Mouse (Mus musculus) midbrain, embryonic 14.5 days (tissue): Measurements from ENCODE around the gene Pim3. TPM values are rescaled to one million over a fixed set of nuclear protein-coding genes. Genes with fewer than 3 reads are reported as not detected.

ENCODE experiments used
- ATAC-seq: fragments of 200-750 bp; cut with Nextera tagmentation; 2 replicates; pipeline ENCODE4 v1.8.0; 2017; ENCODE audit warnings: moderate number of reproducible peaks, moderate library complexity; ENCODE audit not compliant: low FRiP score, low TSS enrichment
- DNase-seq: peaks from one replicate; pipeline ENCODE4 v3.0.0-alpha.2; 2015
- H3K27ac ChIP-seq: fragments of 300-500 bp; sonication (generic); replicated peaks from 2 replicates; pipeline ENCODE4 v1.5.1; 2014; ENCODE audit warnings: mild to moderate bottlenecking, low read depth, low read length, moderate library complexity
- H3K27me3 ChIP-seq: fragments of 300-500 bp; sonication (generic); 2 replicates; pipeline ENCODE4 v1.6.1; 2014; ENCODE audit warnings: low read length, control low read depth, mixed read lengths; ENCODE audit not compliant: control insufficient read depth, insufficient read depth
- H3K36me3 ChIP-seq: fragments of 300-500 bp; sonication (generic); 2 replicates; pipeline ENCODE4 v1.6.1; 2014; ENCODE audit warnings: low read length, control low read depth; ENCODE audit not compliant: control insufficient read depth, insufficient read depth
- H3K4me1 ChIP-seq: fragments of 300-500 bp; sonication (generic); 2 replicates; pipeline ENCODE4 v1.6.1; 2014; ENCODE audit warnings: mild to moderate bottlenecking, antibody characterized with exemption, low read length, control low read depth; ENCODE audit not compliant: control insufficient read depth, insufficient read depth
- H3K4me2 ChIP-seq: fragments of 300-500 bp; sonication (generic); 2 replicates; pipeline ENCODE4 v1.6.1; 2014; ENCODE audit warnings: mild to moderate bottlenecking, low read length, moderate library complexity
- H3K4me3 ChIP-seq: fragments of 300-500 bp; sonication (generic); replicated peaks from 2 replicates; pipeline ENCODE4 v1.5.1; 2014; ENCODE audit warnings: low read depth, low read length
- H3K9ac ChIP-seq: fragments of 300-500 bp; sonication (generic); replicated peaks from 2 replicates; pipeline ENCODE4 v1.6.1; 2014; ENCODE audit warnings: mild to moderate bottlenecking, low read length, moderate library complexity
- H3K9me3 ChIP-seq: fragments of 300-500 bp; sonication (generic); 2 replicates; pipeline ENCODE4 v1.6.1; 2016; ENCODE audit warnings: low read length, control low read depth, mixed read lengths; ENCODE audit not compliant: control insufficient read depth
- WGBS: fragments of 180-500 bp; shearing (Covaris S2); extraction: QIAGEN DNeasy Blood & Tissue Kit; methylation state at CpG from one replicate; pipeline ENCODE4 v1.1.7; 2014; 5-methylcytosine and 5-hydroxymethylcytosine counted together
- polyA plus RNA-seq: library from polyadenylated mRNA; unstranded; fragments of >200 nt; fragmentation: Nextera tagmentation; extraction: Ambion mirVana; gene quantifications from 2 replicates; pipeline ENCODE4 v1.2.1, GENCODE M21; 2014

The Pim3 gene
- polyA plus RNA-seq, 1 experiment from 2014 or later, result 49.1 TPM

DNA sequence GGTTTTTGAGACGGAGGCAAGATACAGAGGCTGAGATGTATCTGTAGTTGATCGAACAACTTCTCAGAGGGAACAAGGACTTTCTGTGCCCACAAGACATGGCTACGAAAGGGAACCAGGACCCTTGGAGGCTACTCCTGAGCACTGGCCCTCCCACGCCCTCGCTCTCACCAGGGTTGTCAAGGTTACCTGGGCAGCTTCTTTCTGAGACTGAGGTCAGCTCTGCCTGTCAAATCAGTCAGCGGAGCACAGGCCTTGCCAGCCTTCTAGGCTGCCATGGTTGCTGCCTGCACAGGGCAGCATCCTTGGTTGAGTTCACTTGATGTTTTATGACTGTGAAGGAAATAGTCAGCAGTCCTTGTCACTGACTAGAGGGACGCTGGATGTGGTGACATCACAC lies 39.5 kb upstream of the Pim3 start:
- Histone ChIP-seq H3K4me3 (no peak overlapping the region), H3K4me1 (peaks cover 17% of the 10 kb centered on the region), H3K9me3 (no peaks in the 10 kb centered on the region), H3K9ac (no peak overlapping the region), H3K36me3 (peaks cover 56% of the 10 kb centered on the region), H3K4me2 (no peak overlapping the region), H3K27ac (no peak overlapping the region), H3K27me3 (no peaks in the 10 kb centered on the region)
- DNase-seq (no peak), ATAC-seq (no peak)
- 95% methylated on average over 7 of the region's 7 CpGs for WGBS

- Histone ChIP-seq H3K4me3 (no peak overlapping the region), H3K27ac (no peak overlapping the region), H3K27me3 (no peaks in the 10 kb centered on the region), H3K9me3 (no peaks in the 10 kb centered on the region), H3K36me3 (peaks cover 56% of the 10 kb centered on the region), H3K4me1 (peaks cover 15% of the 10 kb centered on the region), H3K9ac (no peak overlapping the region), H3K4me2 (no peak overlapping the region)
- WGBS, result 96% methylated on average over 5 of the region's 5 CpGs
- DNase-seq (no peak), ATAC-seq (no peak)
Measured at GRCm38 (mm10) chr15:88823376-88823775, 38.6 kb upstream of the Pim3 start.

- WGBS, result 95% methylated on average over 6 of the region's 6 CpGs
- Histone ChIP-seq H3K27me3 (no peaks in the 10 kb centered on the region), H3K4me3 (no peak overlapping the region), H3K9me3 (no peaks in the 10 kb centered on the region), H3K4me2 (no peak overlapping the region), H3K9ac (no peak overlapping the region), H3K36me3 (peaks cover 48% of the 10 kb centered on the region), H3K27ac (no peak overlapping the region), H3K4me1 (no peaks in the 10 kb centered on the region)
- no peak for ATAC-seq
- DNase-seq, result no peak
Measured at GRCm38 (mm10) chr15:88827466-88827865, 34.5 kb upstream of the Pim3 start.

DNA sequence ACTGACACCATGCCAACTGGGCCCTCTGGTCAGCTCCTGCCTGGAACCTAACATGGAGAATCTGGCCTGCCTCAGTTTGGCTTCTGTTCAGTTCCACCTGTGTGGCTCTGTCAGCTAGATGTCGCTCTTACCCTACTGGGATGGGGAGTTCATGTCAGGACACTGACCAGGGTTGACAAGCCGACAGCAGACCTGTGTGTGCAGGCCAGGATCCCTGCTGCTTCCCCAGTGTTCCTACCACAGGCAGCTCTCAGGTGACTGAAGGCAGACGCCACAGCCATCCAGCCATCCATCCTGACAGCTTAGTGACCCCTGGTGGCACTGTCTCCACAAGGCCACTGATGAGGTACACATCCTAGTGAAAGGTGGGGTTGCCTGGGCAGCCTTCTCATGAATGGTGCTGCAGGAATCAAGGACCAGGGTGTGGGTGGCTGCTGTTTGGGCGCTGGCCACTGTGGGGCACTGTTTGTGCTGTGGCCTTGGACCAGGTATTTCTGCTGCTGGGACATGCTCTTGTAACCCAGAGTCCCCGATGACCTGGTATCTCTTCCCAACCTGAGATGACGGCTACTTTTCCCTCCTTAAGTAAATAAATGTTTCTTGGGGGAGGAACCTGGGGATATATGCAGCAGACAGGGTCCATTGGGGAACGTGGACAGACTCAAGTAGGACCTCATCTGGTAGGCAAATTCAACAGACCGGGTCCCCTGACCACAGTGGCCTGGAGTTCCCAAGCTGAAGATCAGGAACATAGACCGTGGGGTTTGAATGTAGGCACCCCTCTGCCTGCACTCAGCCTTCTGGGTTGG lies 33.8 kb upstream of the Pim3 start:
- ATAC-seq (0 out of 2 replicates have a peak, but pooled peaks have one; percentile 40), DNase-seq (peak; percentile 53)
- Histone ChIP-seq H3K9me3 (no peaks in the 10 kb centered on the region), H3K9ac (no peak overlapping the region), H3K4me3 (no peak overlapping the region), H3K4me1 (no peaks in the 10 kb centered on the region), H3K4me2 (no peak overlapping the region), H3K27ac (no peak overlapping the region), H3K27me3 (no peaks in the 10 kb centered on the region), H3K36me3 (peaks cover 41% of the 10 kb centered on the region)
- 26% methylated on average over 9 of the region's 9 CpGs for WGBS

DNA sequence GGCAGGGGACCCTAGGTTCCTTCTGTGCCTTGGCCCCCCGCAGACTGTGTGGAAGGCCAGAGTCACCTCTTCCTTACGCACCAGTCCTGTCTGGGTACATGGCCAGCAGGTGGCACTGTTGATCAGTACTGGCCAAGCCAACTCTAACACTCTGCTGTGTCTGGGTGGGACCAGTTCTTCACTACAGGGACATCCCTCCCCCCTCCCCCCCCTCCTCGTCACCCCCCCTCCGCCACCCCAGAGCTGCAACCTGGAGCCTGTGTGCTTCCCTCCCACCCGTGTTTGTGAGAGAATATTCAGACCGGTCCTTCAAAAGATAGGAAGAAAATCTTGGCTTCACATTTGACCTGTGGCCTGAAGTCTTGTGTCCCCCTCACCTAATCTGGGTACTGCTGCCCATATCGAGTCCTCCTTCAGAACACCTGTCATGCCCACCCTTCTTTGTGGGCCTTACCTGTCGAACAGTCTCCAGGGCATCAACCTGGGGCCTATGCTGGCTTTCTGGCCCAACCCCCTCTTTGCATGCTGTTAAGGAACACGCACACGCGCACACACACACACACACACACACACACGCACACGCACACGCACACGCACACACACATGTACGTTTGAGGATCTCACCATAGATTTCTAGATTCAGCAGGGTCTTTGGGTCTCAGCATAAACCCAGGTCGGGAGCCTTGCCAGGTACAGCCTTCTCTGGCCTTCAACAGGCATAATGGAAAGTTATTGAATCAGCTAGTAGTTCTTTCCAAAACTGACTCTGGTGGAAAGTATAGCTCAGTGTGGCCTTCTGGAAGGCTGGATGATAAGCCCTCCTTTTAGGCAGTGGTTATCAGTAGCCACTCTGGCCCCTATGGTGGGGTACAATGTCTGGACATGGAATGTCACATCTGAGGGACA lies 32.9 kb upstream of the Pim3 start:
- Histone ChIP-seq H3K27ac (no peak overlapping the region), H3K4me1 (no peaks in the 10 kb centered on the region), H3K9me3 (no peaks in the 10 kb centered on the region), H3K9ac (no peak overlapping the region), H3K4me2 (no peak overlapping the region), H3K4me3 (no peak overlapping the region), H3K27me3 (no peaks in the 10 kb centered on the region), H3K36me3 (peaks cover 32% of the 10 kb centered on the region)
- ATAC-seq (peak; percentile 87), DNase-seq (peak; percentile 92)
- 57% methylated on average over 17 of the region's 17 CpGs for WGBS

- Histone ChIP-seq H3K4me1 (no peaks in the 10 kb centered on the region), H3K4me3 (no peak overlapping the region), H3K27me3 (no peaks in the 10 kb centered on the region), H3K9me3 (no peaks in the 10 kb centered on the region), H3K27ac (no peak overlapping the region), H3K36me3 (peaks cover 24% of the 10 kb centered on the region), H3K4me2 (no peak overlapping the region), H3K9ac (no peak overlapping the region)
- 77% methylated on average over 6 of the region's 6 CpGs for WGBS
- no peak for ATAC-seq
- DNase-seq, result no peak
Measured at GRCm38 (mm10) chr15:88829791-88830440, 32.1 kb upstream of the Pim3 start.

- WGBS, result 79% methylated on average over 5 of the region's 5 CpGs
- no peaks in the 10 kb centered on the region for H3K9me3 ChIP-seq
- H3K4me2 ChIP-seq, result no peak overlapping the region
- no peak for ATAC-seq
- H3K4me1 ChIP-seq, result no peaks in the 10 kb centered on the region
- H3K36me3 ChIP-seq, result peaks cover 16% of the 10 kb centered on the region
- H3K9ac ChIP-seq, result no peak overlapping the region
- no peaks in the 10 kb centered on the region for H3K27me3 ChIP-seq
- H3K4me3 ChIP-seq, result no peak overlapping the region
- no peak for DNase-seq
- no peak overlapping the region for H3K27ac ChIP-seq
Measured at GRCm38 (mm10) chr15:88830696-88831095, 31.3 kb upstream of the Pim3 start.

GRCm38 (mm10) chr15:88831482-88831881 lies 30.5 kb upstream of the Pim3 start:
- Histone ChIP-seq H3K4me3 (no peak overlapping the region), H3K36me3 (peaks cover 8% of the 10 kb centered on the region), H3K27me3 (no peaks in the 10 kb centered on the region), H3K4me1 (no peaks in the 10 kb centered on the region), H3K9me3 (no peaks in the 10 kb centered on the region), H3K4me2 (no peak overlapping the region), H3K27ac (no peak overlapping the region), H3K9ac (no peak overlapping the region)
- 63% methylated on average over 5 of the region's 5 CpGs for WGBS
- DNase-seq (no peak), ATAC-seq (no peak)
